Mouse (Mus musculus): ENCODE measurements around the gene Mocs2.

DNA sequence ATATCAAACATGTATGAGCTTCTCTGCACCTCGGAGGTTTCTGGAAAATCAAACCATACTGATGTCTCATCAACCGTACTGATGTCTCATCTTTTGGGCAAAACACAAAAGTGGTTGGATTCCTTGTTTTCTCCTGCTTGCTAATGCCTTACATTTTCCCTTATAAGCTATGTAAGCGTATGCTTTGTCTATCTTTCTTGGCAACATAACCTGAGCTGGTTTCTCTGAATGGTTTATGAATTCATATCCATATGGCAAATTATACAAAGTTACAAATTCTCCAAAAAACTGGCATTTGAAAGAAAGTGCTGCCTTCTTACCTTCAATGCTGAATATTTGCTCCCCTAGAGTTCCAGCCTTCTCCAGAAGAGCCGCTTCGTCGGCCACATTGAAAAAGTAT, 56.7 kb downstream of the Mocs2 start:
- TF ChIP-seq GATA1 (IDR thresholded peaks at IDR 0.05; ENCODE audit: low read length), result no peak
- TF ChIP-seq TAL1 (IDR thresholded peaks at IDR 0.05; ENCODE audit: low read length), result no peak

Measured in erythroblast, embryonic 14.5 days (primary cell).